Mouse (Mus musculus): ENCODE data around the gene Ncoa5.

Gene Ncoa5

GRCm38 (mm10) chr2:165050826-165051548, 16.3 kb upstream of the Ncoa5 start:
- no peak for DNase-seq (ENCODE audit: low read depth, low spot score)

- DNase-seq (ENCODE audit: low read depth, low spot score), result no peak
These were observed 14.4 kb upstream of the Ncoa5 start for GRCm38 (mm10) chr2:165049044-165049443.

- no peak for DNase-seq (ENCODE audit: low read depth, low spot score)
These were observed 9.1 kb upstream of the Ncoa5 start for GRCm38 (mm10) chr2:165043729-165044128.

- DNase-seq (ENCODE audit: low read depth, low spot score), result no peak
These were observed 8.5 kb upstream of the Ncoa5 start for GRCm38 (mm10) chr2:165043090-165043636.

- DNase-seq (ENCODE audit: low read depth, low spot score), result no peak
These were observed 7.5 kb upstream of the Ncoa5 start for GRCm38 (mm10) chr2:165042126-165042525.

- DNase-seq (ENCODE audit: low read depth, low spot score), result peak; percentile 40
These were observed 2.7 kb upstream of the Ncoa5 start for GRCm38 (mm10) chr2:165037415-165037814.

- DNase-seq (ENCODE audit: low read depth, low spot score), result no peak
These were observed 378 bp upstream of the Ncoa5 start for GRCm38 (mm10) chr2:165035058-165035431.

GRCm38 (mm10) chr2:165033306-165033705, 1.4 kb downstream of the Ncoa5 start:
- DNase-seq (ENCODE audit: low read depth, low spot score), result no peak

- no peak for DNase-seq (ENCODE audit: low read depth, low spot score)
These were observed 2.1 kb downstream of the Ncoa5 start for GRCm38 (mm10) chr2:165032533-165032932.

GRCm38 (mm10) chr2:165027163-165027562, 7.5 kb downstream of the Ncoa5 start:
- peak; percentile 19 for DNase-seq (ENCODE audit: low read depth, low spot score)

GRCm38 (mm10) chr2:165020490-165020889, 14.2 kb downstream of the Ncoa5 start:
- DNase-seq (ENCODE audit: low read depth, low spot score), result no peak

- DNase-seq (ENCODE audit: low read depth, low spot score), result no peak
These were observed 19.7 kb downstream of the Ncoa5 start for GRCm38 (mm10) chr2:165014935-165015334.

- no peak for DNase-seq (ENCODE audit: low read depth, low spot score)
These were observed 24.3 kb downstream of the Ncoa5 start for GRCm38 (mm10) chr2:165010351-165010750.

GRCm38 (mm10) chr2:165009581-165009980, 25.1 kb downstream of the Ncoa5 start:
- no peak for DNase-seq (ENCODE audit: low read depth, low spot score)

- DNase-seq (ENCODE audit: low read depth, low spot score), result no peak
These were observed 25.5 kb downstream of the Ncoa5 start for GRCm38 (mm10) chr2:165009161-165009560.

GRCm38 (mm10) chr2:165007986-165008385, 26.7 kb downstream of the Ncoa5 start:
- DNase-seq (ENCODE audit: low read depth, low spot score), result no peak

- no peak for DNase-seq (ENCODE audit: low read depth, low spot score)
These were observed 27.9 kb downstream of the Ncoa5 start for GRCm38 (mm10) chr2:165006813-165007212.

GRCm38 (mm10) chr2:165004237-165004636, 30.4 kb downstream of the Ncoa5 start:
- no peak for DNase-seq (ENCODE audit: low read depth, low spot score)

GRCm38 (mm10) chr2:165003108-165003507, 31.6 kb downstream of the Ncoa5 start:
- no peak for DNase-seq (ENCODE audit: low read depth, low spot score)

GRCm38 (mm10) chr2:165001958-165002357, 32.7 kb downstream of the Ncoa5 start:
- no peak for DNase-seq (ENCODE audit: low read depth, low spot score)

- no peak for DNase-seq (ENCODE audit: low read depth, low spot score)
These were observed 36.8 kb downstream of the Ncoa5 start for GRCm38 (mm10) chr2:164997721-164998428.

GRCm38 (mm10) chr2:164996848-164997720, 37.6 kb downstream of the Ncoa5 start:
- no peak for DNase-seq (ENCODE audit: low read depth, low spot score)

All from A20 (cell line).